ENCODE assay signal across 13 mouse cellular contexts in the genomic region with DNA sequence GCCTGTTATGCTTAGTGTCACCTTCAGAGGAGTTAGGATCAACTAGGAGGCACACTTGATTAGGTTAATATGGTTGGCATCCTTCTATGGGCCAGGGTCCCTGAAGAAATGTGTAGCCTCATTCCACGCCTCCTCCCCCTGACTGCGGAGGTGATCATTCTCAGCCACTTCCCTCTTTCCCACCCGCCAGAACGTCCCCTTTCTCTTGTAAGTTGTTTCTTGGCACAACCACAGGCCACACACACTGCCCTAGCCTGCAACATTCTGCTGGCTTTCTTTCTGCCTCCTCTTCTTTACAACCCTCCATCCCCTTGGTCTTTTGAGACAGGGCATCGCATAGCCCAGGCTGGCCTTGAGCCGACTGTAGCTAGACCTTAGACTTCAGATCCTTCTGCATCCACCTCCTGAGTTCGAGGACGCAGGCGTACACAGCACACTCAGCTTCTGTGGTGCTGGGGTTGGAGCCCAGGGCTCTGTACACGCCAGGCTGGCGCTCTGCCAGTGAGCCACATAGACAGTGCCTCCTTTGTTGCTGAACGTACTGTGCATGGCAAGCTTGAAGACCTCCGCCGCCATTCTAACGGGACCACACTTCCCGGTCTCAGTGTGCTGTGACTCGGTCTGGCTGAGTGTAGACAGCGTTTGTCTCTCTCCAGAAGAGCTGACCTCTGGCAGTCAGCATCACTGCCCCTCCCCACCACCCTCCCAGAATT. TPM values are rescaled to one million over a fixed set of nuclear protein-coding genes. Genes with fewer than 3 reads are reported as not detected.
DNase-seq lines count a peak whose midpoint lies in the region; ATAC-seq and TF ChIP-seq lines count a peak whose summit lies in the region.
"Had no signal": no experiment of that assay in that cellular context is flagged by ENCODE, and none has a peak within 500 bp of the region (broad histone marks: within the 10 kb centered on the region; RNA-seq: fewer than 3 reads in every experiment).

No protein-coding gene starts in this region.

- peak; percentile 23 to 51 for DNase-seq in left cerebral cortex, postnatal 10 days (ENCODE audit: extremely low spot score in 1 of 2, low spot score in 2 of 2)
- no peak for DNase-seq in left cerebral cortex, adult 11 months (ENCODE audit: low spot score)
- peak; percentile 21 for DNase-seq in ZHBTc4 (ENCODE audit: low read depth, low spot score)
- no peak for DNase-seq in gastrocnemius, postnatal 10 days
- DNase-seq: kidney, adult 18-20 months; spleen, adult 18-20 months; thymus, adult 2 months had no signal

- peak; percentile 54 for ATAC-seq in megakaryocyte, adult 5-6 weeks (ENCODE audit: poor library complexity, severe bottlenecking)
- no peak; the same call in 1 of the 2 replicates for ATAC-seq in heart, embryonic 11.5 days (replicated peaks; ENCODE audit: insufficient number of reproducible peaks, low FRiP score, low TSS enrichment)
- ATAC-seq: activated CD4-positive, CD25-positive, alpha-beta regulatory T cell, adult 4 months had no signal

- WGBS in heart, embryonic 11.5 days (ENCODE audit: insufficient replicate concordance) = 83% methylated on average over 18 of the region's 18 CpGs

- H3K4me1 ChIP-seq in E14TG2a.4 (replicated peaks; ENCODE audit: low read depth, low read length) = peaks cover 28% of the 10 kb centered on the region
- H3K4me1 ChIP-seq in heart, embryonic 11.5 days (ENCODE audit: control insufficient read depth, insufficient read depth, low read length) = peaks cover 6% of the 10 kb centered on the region; the same call in 1 of the 2 replicates

- intact Hi-C loops in left cerebral cortex, postnatal 10 days (cut with DNase I) = no loop called here

- peaks cover 18% of the 10 kb centered on the region for H3K36me3 ChIP-seq in E14TG2a.4 (ENCODE audit: insufficient read depth, low read length)
- H3K36me3 ChIP-seq in heart, embryonic 11.5 days (ENCODE audit: control insufficient read depth, insufficient read depth, low read length) = peaks cover 16% of the 10 kb centered on the region

- H3K27ac ChIP-seq in heart, embryonic 11.5 days (ENCODE audit: low read depth, low read length) = no peak overlapping the region
- H3K27ac ChIP-seq: liver, embryonic 14.5 days had no signal

- peaks cover 6% of the 10 kb centered on the region for H3K9me3 ChIP-seq in E14TG2a.4 (ENCODE audit: low read length)
- H3K9me3 ChIP-seq in heart, embryonic 11.5 days (replicated peaks; ENCODE audit: control insufficient read depth, low read length) = peaks cover 6% of the 10 kb centered on the region; the same call in 1 of the 2 replicates

- TF ChIP-seq CTCF in E14TG2a.4 (conservative IDR thresholded peaks at IDR 0.05; ENCODE audit: low read length) = no peak

- peak overlapping the region; percentile 45; the same call in 1 of the 2 replicates for H3K4me3 ChIP-seq in E14TG2a.4 (replicated peaks; ENCODE audit: low read length)
- no peak overlapping the region for H3K4me3 ChIP-seq in heart, embryonic 11.5 days (ENCODE audit: low read depth, low read length)
- H3K4me3 ChIP-seq: myocyte had no signal

- H3K4me2 ChIP-seq in heart, embryonic 11.5 days = no peak overlapping the region

- H3K27me3 ChIP-seq in E14TG2a.4 (ENCODE audit: insufficient read depth, low read length) = 0 out of 2 replicates have a peak, but pooled peaks cover 3% of the 10 kb centered on the region
- H3K27me3 ChIP-seq in heart, embryonic 11.5 days (ENCODE audit: control insufficient read depth, insufficient read depth, low read length) = no peaks in the 10 kb centered on the region

- no peak overlapping the region for H3K9ac ChIP-seq in heart, embryonic 11.5 days (ENCODE audit: low read depth, low read length)
- H3K9ac ChIP-seq: liver, embryonic 14.5 days had no signal

RNA-seq across cellular contexts. Expression of a gene that starts 7.3 kb away (rescaled TPM):
- 10 to 100 TPM; 10.1 to 12.4 TPM for total RNA-seq in left cerebral cortex, postnatal 10 days (2021)
- total RNA-seq in megakaryocyte, adult 5-6 weeks (2015) = 24.9 and 25.0 TPM in 2 replicates
- total RNA-seq in megakaryocyte, adult 5-6 weeks (2017) = 14.6 and 19.3 TPM in 2 replicates
- 23.1 and 25.8 TPM in 2 replicates for polyA plus RNA-seq in heart, embryonic 11.5 days (2014; fragmentation: Nextera tagmentation; extraction: Ambion mirVana)
- total RNA-seq in gastrocnemius, postnatal 10 days (2021) = 1 to 10 TPM; 7.5 to 8.5 TPM

RNA-seq across cellular contexts. Expression of a gene that starts 28.7 kb away (rescaled TPM):
- 10 to 100 TPM; 32.3 to 33.9 TPM for total RNA-seq in left cerebral cortex, postnatal 10 days (2021)
- total RNA-seq in megakaryocyte, adult 5-6 weeks (2015) = 33.8 and 33.9 TPM in 2 replicates
- total RNA-seq in megakaryocyte, adult 5-6 weeks (2017) = 67.8 and 72.4 TPM in 2 replicates
- 146 and 166 TPM in 2 replicates for polyA plus RNA-seq in heart, embryonic 11.5 days (2014; fragmentation: Nextera tagmentation; extraction: Ambion mirVana)
- total RNA-seq in gastrocnemius, postnatal 10 days (2021) = 10 to 100 TPM; 23.8 to 29.8 TPM

Comparison
In these comparisons a context has a peak if more than half of its experiments do, and no peak if none do; other contexts are left out.
1. DNase-seq: peak in left cerebral cortex, postnatal 10 days (2 of 2) and ZHBTc4 (single experiment); none in left cerebral cortex, adult 11 months (single experiment) and gastrocnemius, postnatal 10 days (single experiment).